Mouse (Mus musculus) lung, embryonic 16.5 days (tissue): ENCODE measurements around the gene Nhs. TPM values are rescaled to one million over a fixed set of nuclear protein-coding genes. Genes with fewer than 3 reads are reported as not detected.

ENCODE experiments used
- ATAC-seq: fragments of 200-750 bp; cut with Nextera tagmentation; 2 replicates; pipeline ENCODE4 v1.8.0; 2017; ENCODE audit warnings: low read depth, mild to moderate bottlenecking, moderate library complexity
- H3K27ac ChIP-seq: fragments of 300-500 bp; sonication (generic); 2 replicates; pipeline ENCODE4 v1.5.1; 2014; ENCODE audit warnings: mild to moderate bottlenecking, control low read depth, low read length
- H3K27me3 ChIP-seq: fragments of 300-500 bp; sonication (generic); 2 replicates; pipeline ENCODE4 v1.6.1; 2014; ENCODE audit warnings: low read depth, low read length, mixed read lengths; ENCODE audit not compliant: control insufficient read depth, insufficient read depth
- H3K36me3 ChIP-seq: fragments of 300-500 bp; sonication (generic); 2 replicates; pipeline ENCODE4 v1.6.1; 2014; ENCODE audit warnings: low read length; ENCODE audit not compliant: control insufficient read depth, insufficient read depth
- H3K4me1 ChIP-seq: fragments of 300-500 bp; sonication (generic); replicated peaks from 2 replicates; pipeline ENCODE4 v1.6.1; 2014; ENCODE audit warnings: low read length, mixed read lengths; ENCODE audit not compliant: control insufficient read depth, insufficient read depth
- H3K4me2 ChIP-seq: fragments of 300-500 bp; sonication (generic); 2 replicates; pipeline ENCODE4 v1.6.1; 2014; ENCODE audit warnings: low read depth, low read length, control low read depth
- H3K4me3 ChIP-seq: fragments of 300-500 bp; sonication (generic); 2 replicates; pipeline ENCODE4 v1.5.1; 2014; ENCODE audit warnings: mild to moderate bottlenecking, low read length, control low read depth
- H3K9ac ChIP-seq: fragments of 300-500 bp; sonication (generic); 2 replicates; pipeline ENCODE4 v1.6.1; 2014; ENCODE audit warnings: low read length, control low read depth
- H3K9me3 ChIP-seq: fragments of 300-500 bp; sonication (generic); 2 replicates; pipeline ENCODE4 v1.6.1; 2016; ENCODE audit warnings: low read length; ENCODE audit not compliant: control insufficient read depth
- WGBS: fragments of 180-500 bp; shearing (Covaris S2); extraction: QIAGEN DNeasy Blood & Tissue Kit; methylation state at CpG from one replicate; pipeline ENCODE4 v1.1.7; 2014; 5-methylcytosine and 5-hydroxymethylcytosine counted together
- polyA plus RNA-seq: library from polyadenylated mRNA; unstranded; fragments of >200 nt; fragmentation: Nextera tagmentation; extraction: Ambion mirVana; gene quantifications from 2 replicates; pipeline ENCODE4 v1.2.1, GENCODE M21; 2015

Nhs gene
- polyA plus RNA-seq, 1 experiment from 2014 or later, result 1.0 TPM

DNA sequence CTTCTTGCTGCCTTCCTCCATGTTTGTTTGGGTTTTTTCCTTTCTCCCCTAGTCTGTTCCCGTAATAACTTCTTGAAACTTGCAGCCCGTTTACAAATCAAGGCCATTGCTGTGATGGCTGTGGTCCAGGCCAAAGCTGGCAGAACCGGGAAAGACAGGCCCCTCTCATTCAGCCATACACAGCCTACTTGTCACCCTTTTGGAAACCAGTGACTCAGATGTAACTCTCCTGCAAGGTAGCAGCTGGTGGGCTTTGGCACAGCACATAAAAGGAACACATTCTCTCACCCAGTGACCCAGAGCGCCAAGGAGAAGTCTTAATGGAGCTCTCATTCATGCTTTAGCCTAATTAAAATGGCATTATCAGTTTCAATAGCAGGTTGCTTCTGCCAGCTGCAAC, 72.2 kb downstream of the Nhs start:
- H3K4me2 ChIP-seq, result no peak overlapping the region
- no peaks in the 10 kb centered on the region for H3K36me3 ChIP-seq
- WGBS, result 53% methylated on average over 4 of the region's 4 CpGs
- H3K4me1 ChIP-seq, result no peaks in the 10 kb centered on the region
- H3K9me3 ChIP-seq, result no peaks in the 10 kb centered on the region
- H3K4me3 ChIP-seq, result no peak overlapping the region
- no peak for ATAC-seq
- H3K9ac ChIP-seq, result no peak overlapping the region
- no peaks in the 10 kb centered on the region for H3K27me3 ChIP-seq
- no peak overlapping the region for H3K27ac ChIP-seq

DNA sequence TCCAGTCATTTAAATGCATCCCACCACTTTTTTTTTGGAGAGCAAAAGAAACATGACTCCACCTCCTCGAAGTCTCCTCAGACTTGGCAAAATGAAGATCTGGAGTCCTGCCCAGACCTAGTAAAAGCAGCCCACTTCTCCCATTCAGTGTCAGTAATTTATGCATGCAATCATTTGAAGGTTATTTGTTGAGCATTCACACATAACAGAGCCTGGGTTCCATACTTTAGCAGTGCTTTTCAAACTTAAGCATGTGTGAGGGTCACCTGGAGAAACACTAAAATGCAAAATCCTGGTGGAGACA, 73.7 kb downstream of the Nhs start:
- Histone ChIP-seq H3K27me3 (no peaks in the 10 kb centered on the region), H3K4me1 (no peaks in the 10 kb centered on the region), H3K4me3 (no peak overlapping the region), H3K27ac (no peak overlapping the region), H3K9ac (no peak overlapping the region), H3K9me3 (no peaks in the 10 kb centered on the region), H3K4me2 (no peak overlapping the region), H3K36me3 (no peaks in the 10 kb centered on the region)
- 43% methylated on average over 1 of the region's 1 CpGs for WGBS
- peak; percentile 32; the same call in 1 of the 2 replicates for ATAC-seq

DNA sequence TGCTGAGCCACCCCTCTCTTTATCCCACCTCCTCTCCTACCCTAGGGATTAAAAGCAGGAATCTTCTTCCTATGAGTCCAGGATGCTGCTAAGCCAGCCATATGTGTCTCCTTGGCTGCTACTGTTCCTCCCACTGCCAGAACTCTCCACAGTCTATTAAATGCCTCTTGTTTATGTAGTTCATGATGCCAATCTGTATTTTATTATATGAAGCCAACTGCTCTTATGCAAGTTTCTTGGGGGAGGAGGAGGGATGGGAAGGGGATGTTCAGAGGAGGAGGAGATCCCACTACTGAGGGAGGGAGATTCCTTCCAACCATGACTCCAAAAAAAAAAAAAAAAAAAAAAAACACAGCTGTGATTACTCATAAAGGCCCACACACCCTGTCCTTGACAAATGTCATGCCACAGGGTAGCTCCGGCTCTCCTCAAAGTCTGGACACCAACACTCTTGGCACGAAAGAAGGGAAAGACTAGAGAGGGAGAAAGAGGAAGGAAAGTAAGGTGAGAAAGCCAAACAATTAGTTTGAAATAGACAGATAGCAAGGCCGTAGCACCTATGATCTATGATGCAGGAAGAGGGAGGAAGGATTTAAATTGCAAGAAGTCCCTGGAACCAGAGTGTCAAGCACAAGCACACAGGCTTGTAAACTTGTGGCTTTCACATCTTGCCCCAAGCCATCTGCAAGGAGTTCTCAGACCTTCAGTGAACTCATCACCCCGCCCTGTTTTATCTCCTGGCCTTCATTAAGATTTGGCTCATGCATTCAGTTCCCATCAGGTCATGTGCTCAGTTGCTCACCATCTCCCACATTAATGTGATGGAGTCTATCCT, 74.3 kb downstream of the Nhs start:
- H3K27ac ChIP-seq, result no peak overlapping the region
- no peaks in the 10 kb centered on the region for H3K27me3 ChIP-seq
- H3K9me3 ChIP-seq, result no peaks in the 10 kb centered on the region
- no peak overlapping the region for H3K9ac ChIP-seq
- H3K4me2 ChIP-seq, result no peak overlapping the region
- no peaks in the 10 kb centered on the region for H3K36me3 ChIP-seq
- H3K4me1 ChIP-seq, result no peaks in the 10 kb centered on the region
- peak; percentile 77 for ATAC-seq
- H3K4me3 ChIP-seq, result no peak overlapping the region
- WGBS, result 56% methylated on average over 4 of the region's 4 CpGs

DNA sequence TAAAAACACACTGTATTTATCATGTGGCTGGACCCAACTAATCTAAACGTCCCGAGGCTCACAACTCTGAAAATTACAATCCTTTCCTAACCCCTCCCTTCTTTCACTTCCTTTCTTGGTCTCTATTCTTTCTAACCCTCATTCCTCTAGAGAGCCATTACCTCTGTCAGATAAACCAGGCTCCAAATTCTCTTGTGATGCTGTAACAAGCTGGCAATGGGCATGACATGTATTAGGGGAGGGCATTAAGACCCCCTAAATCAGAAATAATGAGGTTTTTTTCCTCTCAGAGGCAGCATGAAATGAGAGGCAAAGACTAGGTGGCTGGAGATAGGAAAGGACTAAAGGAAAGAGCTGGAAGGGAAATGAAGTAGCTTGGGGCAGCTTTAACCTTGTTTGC, 96.4 kb downstream of the Nhs start:
- H3K4me1 ChIP-seq, result no peaks in the 10 kb centered on the region
- ATAC-seq, result no peak
- H3K4me2 ChIP-seq, result no peak overlapping the region
- H3K9ac ChIP-seq, result no peak overlapping the region
- no peaks in the 10 kb centered on the region; the same call in 1 of the 2 replicates for H3K27me3 ChIP-seq
- H3K4me3 ChIP-seq, result no peak overlapping the region
- 50% methylated on average over 2 of the region's 2 CpGs for WGBS
- H3K36me3 ChIP-seq, result no peaks in the 10 kb centered on the region
- H3K27ac ChIP-seq, result no peak overlapping the region
- no peaks in the 10 kb centered on the region for H3K9me3 ChIP-seq

DNA sequence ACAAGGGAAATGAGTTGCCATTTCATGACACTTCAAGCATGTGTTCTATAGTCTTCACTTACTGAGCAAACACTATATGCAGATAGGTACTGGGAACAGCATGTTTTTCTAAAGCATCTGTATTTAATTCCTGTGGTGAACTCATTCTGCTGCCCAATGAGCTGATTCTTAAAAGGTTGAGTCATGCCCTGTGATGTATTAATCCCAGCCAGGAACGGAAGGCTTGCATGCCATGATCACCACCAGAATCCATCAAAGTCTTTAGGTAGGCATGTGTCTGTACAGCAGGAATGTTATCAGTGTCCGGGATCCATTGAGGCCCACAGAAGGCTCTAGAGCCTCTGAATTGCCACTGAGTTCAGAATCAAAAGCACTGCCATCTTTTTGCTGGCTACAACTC, 103.9 kb downstream of the Nhs start:
- ATAC-seq, result no peak
- no peak overlapping the region for H3K9ac ChIP-seq
- H3K4me1 ChIP-seq, result no peaks in the 10 kb centered on the region; the same call in 1 of the 2 replicates
- no peaks in the 10 kb centered on the region for H3K9me3 ChIP-seq
- no peak overlapping the region for H3K4me2 ChIP-seq
- H3K27me3 ChIP-seq, result peaks cover 2% of the 10 kb centered on the region
- no peaks in the 10 kb centered on the region for H3K36me3 ChIP-seq
- WGBS, result 82% methylated on average over 2 of the region's 2 CpGs
- H3K4me3 ChIP-seq, result no peak overlapping the region
- H3K27ac ChIP-seq, result no peak overlapping the region

DNA sequence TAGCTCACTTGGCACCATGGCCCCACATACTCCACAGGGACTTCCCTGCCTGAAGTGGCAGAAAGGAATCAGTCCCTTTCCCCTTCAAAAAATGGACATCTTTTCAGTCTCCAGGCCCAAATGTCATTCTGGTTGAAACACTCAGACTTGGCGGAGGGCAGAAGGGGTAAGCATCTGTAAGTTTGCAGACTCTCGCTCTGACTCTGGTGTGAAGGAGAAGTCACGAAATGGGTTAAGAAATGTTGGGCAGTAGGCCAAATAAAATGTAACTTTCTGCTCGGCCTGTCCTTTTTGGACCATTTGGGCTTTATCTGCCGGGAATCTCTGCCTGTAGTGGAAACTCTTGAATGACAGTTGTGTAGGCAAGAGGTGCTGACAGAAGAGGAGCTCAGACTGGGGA, 106.0 kb downstream of the Nhs start:
- Histone ChIP-seq H3K4me3 (no peak overlapping the region), H3K27ac (no peak overlapping the region), H3K4me2 (no peak overlapping the region), H3K36me3 (no peaks in the 10 kb centered on the region), H3K27me3 (peaks cover 2% of the 10 kb centered on the region), H3K9ac (no peak overlapping the region), H3K4me1 (no peaks in the 10 kb centered on the region; the same call in 1 of the 2 replicates), H3K9me3 (no peaks in the 10 kb centered on the region)
- ATAC-seq, result peak; percentile 49; the same call in 1 of the 2 replicates
- 47% methylated on average over 5 of the region's 5 CpGs for WGBS

DNA sequence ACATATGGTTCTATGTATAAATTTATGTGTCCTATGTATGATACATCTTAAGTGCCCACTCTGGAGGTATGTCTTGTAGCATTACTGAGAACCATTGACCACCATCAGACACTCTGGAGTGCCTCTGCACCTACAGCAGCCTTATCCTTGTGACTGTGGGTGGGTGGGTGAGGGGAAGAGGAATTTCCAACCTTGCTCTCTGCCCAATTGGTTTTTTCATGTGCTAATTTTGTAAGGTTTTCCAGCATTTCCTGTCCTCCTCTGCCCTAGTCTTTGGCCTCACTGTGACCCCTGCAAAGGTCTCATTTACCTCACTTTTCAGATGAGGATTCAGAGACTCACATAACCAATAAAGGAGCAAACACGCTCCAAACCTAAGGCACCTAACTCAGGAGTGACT, 107.0 kb downstream of the Nhs start:
- 60% methylated on average over 1 of the region's 1 CpGs for WGBS

DNA sequence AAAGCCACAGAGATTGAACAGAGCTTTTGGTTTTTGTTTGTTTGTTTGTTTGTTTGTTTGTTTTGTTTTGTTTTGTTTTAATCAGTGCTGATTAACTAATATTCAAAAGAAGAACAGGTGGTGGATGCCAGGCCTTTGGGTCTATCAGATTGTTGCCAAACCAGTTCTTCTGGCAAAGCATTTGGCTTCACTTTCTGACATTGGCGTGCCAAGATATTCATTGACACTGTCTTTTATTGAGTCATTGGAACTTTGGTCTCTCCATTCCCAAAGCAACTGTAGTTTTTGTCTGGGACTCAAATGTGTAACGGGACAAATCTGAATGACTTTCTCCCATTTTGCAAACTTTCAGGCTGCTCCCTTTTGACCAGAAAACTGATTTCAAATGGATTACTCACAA, 109.9 kb downstream of the Nhs start:
- Histone ChIP-seq H3K9ac (no peak overlapping the region), H3K27ac (no peak overlapping the region), H3K4me2 (no peak overlapping the region), H3K9me3 (no peaks in the 10 kb centered on the region), H3K27me3 (no peaks in the 10 kb centered on the region), H3K36me3 (no peaks in the 10 kb centered on the region), H3K4me3 (no peak overlapping the region), H3K4me1 (no peaks in the 10 kb centered on the region; the same call in 1 of the 2 replicates)
- WGBS, result 82% methylated on average over 2 of the region's 2 CpGs
- no peak for ATAC-seq

More for the DNA sequence above, 107.0 kb downstream of the Nhs start:
- H3K9ac ChIP-seq, result no peak overlapping the region
- H3K27ac ChIP-seq, result no peak overlapping the region
- no peaks in the 10 kb centered on the region for H3K9me3 ChIP-seq
- H3K4me3 ChIP-seq, result no peak overlapping the region
- ATAC-seq, result no peak
- H3K4me1 ChIP-seq, result no peaks in the 10 kb centered on the region; the same call in 1 of the 2 replicates
- H3K36me3 ChIP-seq, result no peaks in the 10 kb centered on the region
- H3K27me3 ChIP-seq, result peaks cover 2% of the 10 kb centered on the region; the same call in 1 of the 2 replicates
- no peak overlapping the region for H3K4me2 ChIP-seq

DNA sequence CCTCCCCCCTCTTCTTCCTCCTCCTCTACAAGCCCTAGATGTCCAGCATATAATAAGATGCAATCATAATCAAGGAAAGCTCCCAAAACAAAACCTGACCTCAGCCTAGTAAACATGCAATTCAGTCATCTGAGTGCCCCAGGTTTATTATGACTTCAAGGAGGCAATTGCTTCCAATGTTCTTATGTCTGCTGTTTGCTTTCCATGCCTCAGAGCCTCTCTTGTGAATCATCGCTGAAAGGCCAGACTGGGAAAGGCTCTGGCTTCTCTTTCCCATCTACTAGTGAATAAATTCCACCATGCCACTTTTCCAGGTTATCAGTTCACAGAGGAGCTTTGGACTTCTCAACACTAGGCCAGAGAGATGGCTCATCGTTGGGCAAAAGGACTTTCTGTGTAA, 114.0 kb downstream of the Nhs start:
- Histone ChIP-seq H3K4me3 (no peak overlapping the region), H3K9me3 (no peaks in the 10 kb centered on the region), H3K4me2 (no peak overlapping the region), H3K9ac (no peak overlapping the region), H3K27me3 (no peaks in the 10 kb centered on the region), H3K4me1 (no peaks in the 10 kb centered on the region), H3K27ac (no peak overlapping the region), H3K36me3 (no peaks in the 10 kb centered on the region)
- 78% methylated on average over 2 of the region's 2 CpGs for WGBS
- no peak for ATAC-seq
